Mouse (Mus musculus) kidney, adult 11 months (tissue): ENCODE results near the gene Olfr1373.
"Not testable (repeated sequence)": the region's sequence is repeated elsewhere in the genome, so short reads cannot be mapped to it uniquely, and the experiment has no call there.

Experiments
- DNase-seq: peaks from one replicate; pipeline ENCODE4 v3.0.0; 2022

Gene Olfr1373

GRCm38 (mm10) chr11:52145428-52145827 is at the start of gene Olfr1373:
Olfr1373 (minus strand) TSS chr11:52145528.
- not testable (repeated sequence) for DNase-seq

- not testable (repeated sequence) for DNase-seq
Observed at GRCm38 (mm10) chr11:52180651-52181050, 35.3 kb upstream of the Olfr1373 start.

GRCm38 (mm10) chr11:52179897-52180296 is 34.6 kb upstream of the Olfr1373 start:
- not testable (repeated sequence) for DNase-seq

GRCm38 (mm10) chr11:52168461-52168860 is 23.1 kb upstream of the Olfr1373 start:
- DNase-seq = no peak

- not testable (repeated sequence) for DNase-seq
Observed at GRCm38 (mm10) chr11:52167901-52168302, 22.6 kb upstream of the Olfr1373 start.

GRCm38 (mm10) chr11:52167126-52167525 is 21.8 kb upstream of the Olfr1373 start:
- peak; percentile 21 for DNase-seq

GRCm38 (mm10) chr11:52163926-52164325 is 18.6 kb upstream of the Olfr1373 start:
- DNase-seq = peak; percentile 69

GRCm38 (mm10) chr11:52143675-52144074 is 1.7 kb downstream of the Olfr1373 start:
- peak; percentile 44 for DNase-seq

- DNase-seq = no peak
Observed at GRCm38 (mm10) chr11:52130451-52131068, 14.8 kb downstream of the Olfr1373 start.

GRCm38 (mm10) chr11:52129621-52130450 is 15.5 kb downstream of the Olfr1373 start:
- no peak for DNase-seq

- no peak for DNase-seq
Observed at GRCm38 (mm10) chr11:52129171-52129570, 16.2 kb downstream of the Olfr1373 start.

- DNase-seq = no peak
Observed at GRCm38 (mm10) chr11:52128316-52129061, 16.8 kb downstream of the Olfr1373 start.

- no peak for DNase-seq
Observed at GRCm38 (mm10) chr11:52127760-52128159, 17.6 kb downstream of the Olfr1373 start.

- DNase-seq = no peak
Observed at GRCm38 (mm10) chr11:52127169-52127568, 18.2 kb downstream of the Olfr1373 start.

GRCm38 (mm10) chr11:52124468-52124867 is 20.9 kb downstream of the Olfr1373 start:
- no peak for DNase-seq

- no peak for DNase-seq
Observed at GRCm38 (mm10) chr11:52122045-52122444, 23.3 kb downstream of the Olfr1373 start.

GRCm38 (mm10) chr11:52120415-52120814 is 24.9 kb downstream of the Olfr1373 start:
- DNase-seq = not testable (repeated sequence)

- DNase-seq = no peak
Observed at GRCm38 (mm10) chr11:52117156-52117555, 28.2 kb downstream of the Olfr1373 start.

- DNase-seq = not testable (repeated sequence)
Observed at GRCm38 (mm10) chr11:52116117-52116516, 29.2 kb downstream of the Olfr1373 start.

GRCm38 (mm10) chr11:52115479-52115878 is 29.8 kb downstream of the Olfr1373 start:
- DNase-seq = no peak

- DNase-seq = no peak
Observed at GRCm38 (mm10) chr11:52109421-52109820, 35.9 kb downstream of the Olfr1373 start.

- DNase-seq = no peak
Observed at GRCm38 (mm10) chr11:52108796-52109195, 36.5 kb downstream of the Olfr1373 start.

- DNase-seq = no peak
Observed at GRCm38 (mm10) chr11:52106438-52106837, 38.9 kb downstream of the Olfr1373 start.
